Mouse (Mus musculus): ENCODE results near the gene Map2k5. TPM values are rescaled to one million over a fixed set of nuclear protein-coding genes. Genes with fewer than 3 reads are reported as not detected.

Gene Map2k5
- polyA plus RNA-seq, 1 experiment from 2014 or later, result 33.6 TPM

- Histone ChIP-seq H3K36me3 (peaks cover 31% of the 10 kb centered on the region), H3K4me3 (replicated peaks) (no peak overlapping the region), H3K27me3 (peaks cover 8% of the 10 kb centered on the region; the same call in 1 of the 2 replicates), H3K4me2 (no peak overlapping the region), H3K9ac (no peak overlapping the region), H3K27ac (no peak overlapping the region), H3K9me3 (replicated peaks) (no peaks in the 10 kb centered on the region), H3K4me1 (peaks cover 30% of the 10 kb centered on the region)
- WGBS, result 65% methylated on average over 7 of the region's 7 CpGs
- no peak for ATAC-seq (replicated peaks; ENCODE audit: low FRiP score)
These were observed 82.1 kb downstream of the Map2k5 start for GRCm38 (mm10) chr9:63295551-63295958.

DNA sequence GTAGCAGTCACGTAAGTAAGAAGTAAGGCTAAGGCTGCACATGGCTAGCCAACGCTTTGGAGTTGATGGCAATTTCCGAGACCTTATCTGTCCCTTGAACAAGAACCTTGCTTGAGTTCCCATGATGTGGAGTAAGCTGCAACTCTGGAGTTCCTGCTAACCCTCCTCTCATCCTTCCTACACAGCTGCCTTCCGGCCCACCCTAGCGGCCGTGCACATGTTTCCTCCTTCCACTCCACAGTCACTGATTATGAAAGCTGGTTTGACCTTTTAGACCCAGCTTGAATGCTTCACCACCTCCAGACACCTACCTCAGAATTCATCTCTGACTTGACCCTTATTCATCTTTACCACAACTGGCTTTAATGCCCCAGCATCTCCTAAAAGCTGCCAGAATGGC, 82.9 kb downstream of the Map2k5 start:
- H3K36me3 ChIP-seq, result peaks cover 32% of the 10 kb centered on the region
- peaks cover 30% of the 10 kb centered on the region for H3K4me1 ChIP-seq
- 57% methylated on average over 6 of the region's 6 CpGs for WGBS
- peaks cover 8% of the 10 kb centered on the region; the same call in 1 of the 2 replicates for H3K27me3 ChIP-seq
- H3K4me2 ChIP-seq, result no peak overlapping the region
- H3K27ac ChIP-seq, result no peak overlapping the region
- no peak overlapping the region for H3K9ac ChIP-seq
- ATAC-seq (replicated peaks; ENCODE audit: low FRiP score), result no peak
- no peak overlapping the region for H3K4me3 ChIP-seq (replicated peaks)
- no peaks in the 10 kb centered on the region for H3K9me3 ChIP-seq (replicated peaks)

DNA sequence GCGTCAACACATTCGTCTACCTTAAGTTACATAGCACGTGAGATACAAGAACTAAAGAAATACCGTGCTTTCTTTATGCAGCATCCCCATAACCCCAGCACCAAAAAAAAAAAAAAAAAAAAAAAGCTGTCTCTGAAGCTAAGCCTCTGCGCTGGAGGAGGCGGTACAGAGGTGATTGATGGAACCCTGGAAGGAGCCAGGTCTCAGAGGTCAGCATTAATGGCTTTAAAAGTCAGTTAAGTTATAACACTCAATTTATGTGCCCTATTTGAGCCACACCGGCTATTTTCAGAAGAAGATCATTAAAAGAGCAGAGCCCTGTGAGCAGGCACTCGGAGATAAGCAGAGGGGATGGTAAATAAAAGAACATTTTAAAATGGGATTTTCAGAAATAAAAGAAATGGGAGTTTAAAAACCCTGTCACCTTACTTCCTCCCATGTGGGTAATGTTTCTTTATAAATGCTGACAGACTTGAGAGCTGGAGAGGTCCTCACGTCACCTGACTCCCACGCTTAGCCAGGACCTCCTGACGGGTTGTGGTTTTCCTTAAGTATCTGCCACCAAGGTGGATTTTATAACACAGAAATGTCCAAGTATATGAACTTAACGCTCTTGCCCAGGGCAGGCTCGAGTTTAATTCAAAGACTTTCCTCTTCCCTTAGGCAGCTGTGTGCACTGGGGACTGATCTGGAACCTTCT, 83.8 kb downstream of the Map2k5 start:
- Histone ChIP-seq H3K27ac (no peak overlapping the region), H3K27me3 (peaks cover 8% of the 10 kb centered on the region; the same call in 1 of the 2 replicates), H3K36me3 (peaks cover 40% of the 10 kb centered on the region), H3K9ac (no peak overlapping the region), H3K4me3 (replicated peaks) (no peak overlapping the region), H3K9me3 (replicated peaks) (no peaks in the 10 kb centered on the region), H3K4me2 (no peak overlapping the region), H3K4me1 (peaks cover 30% of the 10 kb centered on the region)
- no peak for ATAC-seq (replicated peaks; ENCODE audit: low FRiP score)
- WGBS, result 19% methylated on average over 13 of the region's 13 CpGs

GRCm38 (mm10) chr9:63288676-63289075, 89.0 kb downstream of the Map2k5 start:
- no peaks in the 10 kb centered on the region for H3K9me3 ChIP-seq (replicated peaks)
- H3K27ac ChIP-seq, result no peak overlapping the region
- no peak for ATAC-seq (replicated peaks; ENCODE audit: low FRiP score)
- 83% methylated on average over 4 of the region's 4 CpGs for WGBS
- H3K4me3 ChIP-seq (replicated peaks), result no peak overlapping the region
- peaks cover 2% of the 10 kb centered on the region for H3K4me1 ChIP-seq
- H3K4me2 ChIP-seq, result no peak overlapping the region
- peaks cover 44% of the 10 kb centered on the region for H3K36me3 ChIP-seq
- no peak overlapping the region for H3K9ac ChIP-seq
- H3K27me3 ChIP-seq, result peaks cover 5% of the 10 kb centered on the region; the same call in 1 of the 2 replicates

- Histone ChIP-seq H3K9me3 (replicated peaks) (no peaks in the 10 kb centered on the region), H3K27ac (no peak overlapping the region), H3K4me1 (no peaks in the 10 kb centered on the region), H3K4me3 (replicated peaks) (no peak overlapping the region), H3K36me3 (peaks cover 32% of the 10 kb centered on the region), H3K4me2 (no peak overlapping the region), H3K27me3 (no peaks in the 10 kb centered on the region), H3K9ac (no peak overlapping the region)
- no peak for ATAC-seq (replicated peaks; ENCODE audit: low FRiP score)
- WGBS, result 92% methylated on average over 9 of the region's 9 CpGs
These were observed 93.3 kb downstream of the Map2k5 start for GRCm38 (mm10) chr9:63284392-63284791.

- no peak overlapping the region for H3K9ac ChIP-seq
- no peak overlapping the region for H3K27ac ChIP-seq
- WGBS, result 86% methylated on average over 7 of the region's 7 CpGs
- ATAC-seq (replicated peaks; ENCODE audit: low FRiP score), result no peak
- H3K36me3 ChIP-seq, result peaks cover 23% of the 10 kb centered on the region
- no peaks in the 10 kb centered on the region for H3K4me1 ChIP-seq
- no peak overlapping the region for H3K4me3 ChIP-seq (replicated peaks)
- H3K27me3 ChIP-seq, result no peaks in the 10 kb centered on the region
- H3K4me2 ChIP-seq, result no peak overlapping the region
- H3K9me3 ChIP-seq (replicated peaks), result no peaks in the 10 kb centered on the region
These were observed 95.7 kb downstream of the Map2k5 start for GRCm38 (mm10) chr9:63281996-63282395.

DNA sequence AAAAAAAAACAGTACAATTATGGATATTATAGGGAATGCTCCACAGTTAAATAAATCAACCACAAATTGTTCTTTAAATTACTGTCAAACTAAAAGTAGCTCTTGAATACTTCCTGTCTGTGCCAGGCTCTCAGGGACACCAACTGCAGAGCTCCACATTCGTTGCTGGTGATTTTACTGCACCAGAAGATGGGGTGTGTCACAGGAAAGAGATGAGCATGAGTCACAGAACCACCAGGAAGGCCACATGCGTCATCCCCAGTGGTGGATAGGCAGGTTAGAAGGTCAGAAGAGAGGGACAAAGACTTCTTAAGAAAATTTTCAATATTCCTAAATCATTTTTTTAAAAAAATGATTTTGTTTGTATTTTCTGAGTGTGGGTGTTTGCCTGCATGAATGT, 96.6 kb downstream of the Map2k5 start:
- Histone ChIP-seq H3K27me3 (no peaks in the 10 kb centered on the region), H3K36me3 (peaks cover 24% of the 10 kb centered on the region), H3K4me1 (no peaks in the 10 kb centered on the region), H3K4me3 (replicated peaks) (no peak overlapping the region), H3K27ac (no peak overlapping the region), H3K9me3 (replicated peaks) (no peaks in the 10 kb centered on the region), H3K9ac (no peak overlapping the region), H3K4me2 (no peak overlapping the region)
- WGBS, result 75% methylated on average over 2 of the region's 2 CpGs
- no peak for ATAC-seq (replicated peaks; ENCODE audit: low FRiP score)

- no peak overlapping the region for H3K9ac ChIP-seq
- WGBS, result 48% methylated on average over 6 of the region's 6 CpGs
- H3K27ac ChIP-seq, result no peak overlapping the region
- ATAC-seq (replicated peaks; ENCODE audit: low FRiP score), result no peak
- no peak overlapping the region for H3K4me3 ChIP-seq (replicated peaks)
- no peak overlapping the region for H3K4me2 ChIP-seq
- H3K27me3 ChIP-seq, result no peaks in the 10 kb centered on the region
- H3K4me1 ChIP-seq, result no peaks in the 10 kb centered on the region
- H3K9me3 ChIP-seq (replicated peaks), result no peaks in the 10 kb centered on the region
- peaks cover 16% of the 10 kb centered on the region; the same call in 1 of the 2 replicates for H3K36me3 ChIP-seq
These were observed 103.9 kb downstream of the Map2k5 start for GRCm38 (mm10) chr9:63273781-63274180.

GRCm38 (mm10) chr9:63269839-63270238, 107.9 kb downstream of the Map2k5 start:
- Histone ChIP-seq H3K4me2 (no peak overlapping the region), H3K4me3 (replicated peaks) (no peak overlapping the region), H3K9me3 (replicated peaks) (no peaks in the 10 kb centered on the region), H3K9ac (no peak overlapping the region), H3K27ac (no peak overlapping the region), H3K27me3 (no peaks in the 10 kb centered on the region), H3K4me1 (no peaks in the 10 kb centered on the region), H3K36me3 (peaks cover 10% of the 10 kb centered on the region; the same call in 1 of the 2 replicates)
- 66% methylated on average over 3 of the region's 3 CpGs for WGBS
- no peak for ATAC-seq (replicated peaks; ENCODE audit: low FRiP score)

GRCm38 (mm10) chr9:63263188-63263587, 114.5 kb downstream of the Map2k5 start:
- no peak overlapping the region for H3K4me3 ChIP-seq (replicated peaks)
- H3K27ac ChIP-seq, result no peak overlapping the region
- peaks cover 9% of the 10 kb centered on the region; the same call in 1 of the 2 replicates for H3K4me1 ChIP-seq
- 65% methylated on average over 1 of the region's 1 CpGs for WGBS
- H3K9ac ChIP-seq, result no peak overlapping the region
- peaks cover 13% of the 10 kb centered on the region; the same call in 1 of the 2 replicates for H3K36me3 ChIP-seq
- H3K27me3 ChIP-seq, result no peaks in the 10 kb centered on the region
- ATAC-seq (replicated peaks; ENCODE audit: low FRiP score), result no peak
- no peaks in the 10 kb centered on the region for H3K9me3 ChIP-seq (replicated peaks)
- H3K4me2 ChIP-seq, result no peak overlapping the region

DNA sequence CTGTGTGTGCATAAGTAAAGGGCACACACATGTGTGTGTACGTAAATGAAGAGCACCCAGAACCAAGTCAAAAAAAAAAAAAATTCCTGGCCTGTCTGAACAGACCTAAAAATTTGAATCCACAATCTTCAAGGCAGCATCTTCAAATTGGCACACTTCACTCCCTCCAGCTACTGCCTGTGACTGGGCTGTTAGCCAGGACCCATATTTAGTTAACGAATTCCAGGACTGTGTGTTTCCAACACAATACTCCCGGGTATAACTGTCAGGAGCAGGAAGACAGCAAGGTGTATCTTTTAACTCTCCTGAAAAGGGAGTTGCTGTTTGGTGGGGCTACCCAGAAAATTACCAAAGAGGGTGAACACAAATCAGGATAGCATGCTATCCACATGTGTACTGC, 118.9 kb downstream of the Map2k5 start:
- ATAC-seq (replicated peaks; ENCODE audit: low FRiP score), result no peak
- H3K4me1 ChIP-seq, result peaks cover 9% of the 10 kb centered on the region; the same call in 1 of the 2 replicates

GRCm38 (mm10) chr9:63257739-63258138, 120.0 kb downstream of the Map2k5 start:
- Histone ChIP-seq H3K27ac (no peak overlapping the region), H3K4me3 (replicated peaks) (no peak overlapping the region), H3K9me3 (replicated peaks) (no peaks in the 10 kb centered on the region), H3K9ac (no peak overlapping the region), H3K4me2 (no peak overlapping the region), H3K36me3 (peaks cover 23% of the 10 kb centered on the region), H3K4me1 (peaks cover under 1% of the 10 kb centered on the region; the same call in 1 of the 2 replicates), H3K27me3 (no peaks in the 10 kb centered on the region)
- 90% methylated on average over 4 of the region's 4 CpGs for WGBS
- ATAC-seq (replicated peaks; ENCODE audit: low FRiP score), result no peak

More for the DNA sequence above, 118.9 kb downstream of the Map2k5 start:
- Histone ChIP-seq H3K36me3 (peaks cover 23% of the 10 kb centered on the region), H3K9ac (no peak overlapping the region), H3K4me3 (replicated peaks) (no peak overlapping the region), H3K27ac (no peak overlapping the region), H3K4me2 (no peak overlapping the region), H3K9me3 (replicated peaks) (no peaks in the 10 kb centered on the region), H3K27me3 (no peaks in the 10 kb centered on the region)
- 63% methylated on average over 3 of the region's 3 CpGs for WGBS

All from kidney, embryonic 15.5 days (tissue).